Mouse (Mus musculus): ENCODE data around the gene Rngtt. TPM values are rescaled to one million over a fixed set of nuclear protein-coding genes. Genes with fewer than 3 reads are reported as not detected.
"Not testable (repeated sequence)": the region's sequence is repeated elsewhere in the genome, so short reads cannot be mapped to it uniquely, and the experiment has no call there.

Gene Rngtt
- polyA plus RNA-seq, 1 experiment from 2014 or later, result 28.3 TPM

DNA sequence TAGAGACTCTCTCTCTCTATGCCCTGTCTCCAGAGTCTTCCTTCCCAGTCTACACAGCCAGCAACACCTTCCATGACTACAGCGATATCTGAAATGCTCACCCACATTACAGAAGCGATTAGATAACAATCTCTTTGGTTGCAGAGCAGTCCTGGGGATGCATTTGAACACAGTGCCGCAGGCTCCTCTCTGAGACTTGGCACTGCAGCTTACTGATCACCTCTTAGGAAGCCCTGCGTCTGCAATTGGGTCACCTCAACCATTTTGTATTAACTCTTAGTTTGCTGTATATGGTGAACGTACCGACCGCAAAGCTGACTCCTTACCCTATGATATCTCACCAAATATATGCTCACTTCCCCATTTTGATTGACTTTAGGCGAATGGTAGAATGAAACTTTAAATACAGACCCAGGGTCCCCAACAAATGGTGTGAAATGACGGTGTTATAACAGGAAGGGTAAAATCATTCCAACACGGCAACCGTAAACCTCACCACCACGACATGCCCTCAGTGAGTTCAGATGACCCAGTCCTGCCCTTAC, 20.9 kb upstream of the Rngtt start:
- H3K27ac ChIP-seq, result no peak overlapping the region
- 79% methylated on average over 12 of the region's 12 CpGs for WGBS
- H3K4me3 ChIP-seq, result no peak overlapping the region

DNA sequence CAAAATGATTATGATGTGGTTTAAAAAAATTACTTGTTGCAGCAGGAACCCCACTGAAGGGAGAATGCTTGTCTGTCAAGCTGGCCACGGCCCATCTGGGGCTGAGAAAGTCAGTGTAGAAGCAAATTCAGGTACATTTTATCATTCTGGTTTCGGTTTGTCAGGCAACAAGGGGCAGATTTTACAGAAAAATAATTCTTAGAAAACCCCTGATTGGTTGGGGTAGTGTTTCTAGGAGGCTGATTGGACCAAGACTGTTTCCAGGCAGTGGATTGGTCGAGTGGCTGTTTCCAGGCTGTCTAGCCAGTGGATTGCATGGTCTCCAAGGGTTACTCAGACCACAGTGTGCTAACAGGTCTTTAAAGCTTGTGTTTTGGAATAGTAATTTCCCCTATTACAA, 20.1 kb upstream of the Rngtt start, which contains the start of gene Pnrc1:
Gene Pnrc1, minus strand, starts transcription at position 162 of the 400 bp plus-strand sequence.
- no peak for DNase-seq (ENCODE audit: low spot score)
- Histone ChIP-seq H3K36me3 (no peaks in the 10 kb centered on the region), H3K4me1 (no peaks in the 10 kb centered on the region), H3K4me3 (no peak within 1 kb of the TSS), H3K27ac (no peak within 1 kb of the TSS), H3K27me3 (ENCODE audit: insufficient read depth, poor library complexity, severe bottlenecking) (no peaks in the 10 kb centered on the region; the same call in 1 of the 2 replicates), H3K9me3 (no peaks in the 10 kb centered on the region)
- 64% methylated on average over 3 of the region's 3 CpGs for WGBS

More for the DNA sequence above, 20.9 kb upstream of the Rngtt start:
- H3K27me3 ChIP-seq (ENCODE audit: insufficient read depth, poor library complexity, severe bottlenecking), result no peaks in the 10 kb centered on the region; the same call in 1 of the 2 replicates
- 0 out of 2 replicates have a peak, but pooled peaks cover 4% of the 10 kb centered on the region for H3K4me1 ChIP-seq
- no peak for DNase-seq (ENCODE audit: low spot score)
- H3K9me3 ChIP-seq, result no peaks in the 10 kb centered on the region
- H3K36me3 ChIP-seq, result no peaks in the 10 kb centered on the region

DNA sequence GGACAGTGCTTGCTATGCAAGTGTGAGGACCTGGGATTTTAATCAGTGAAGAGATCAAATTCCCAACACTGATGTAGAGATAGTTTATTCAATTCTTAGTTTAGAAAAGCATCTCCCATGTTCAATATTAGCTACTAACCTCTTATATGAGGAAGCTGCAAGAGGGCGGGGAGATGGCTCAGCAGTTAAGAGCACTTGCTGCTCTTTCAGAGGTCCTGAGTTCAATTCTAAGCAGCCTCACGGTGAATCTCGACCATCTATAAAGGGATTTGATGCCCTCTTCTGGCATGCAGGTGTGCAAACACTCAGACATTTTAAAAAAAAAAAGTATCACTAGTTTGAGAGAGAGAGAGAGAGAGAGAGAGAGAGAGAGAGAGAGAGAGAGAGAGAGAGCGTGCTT, 19.2 kb upstream of the Rngtt start:
- no peaks in the 10 kb centered on the region; the same call in 1 of the 2 replicates for H3K27me3 ChIP-seq (ENCODE audit: insufficient read depth, poor library complexity, severe bottlenecking)
- DNase-seq (ENCODE audit: low spot score), result no peak
- no peak overlapping the region for H3K4me3 ChIP-seq
- H3K36me3 ChIP-seq, result no peaks in the 10 kb centered on the region
- H3K27ac ChIP-seq, result no peak overlapping the region
- 61% methylated on average over 4 of the region's 4 CpGs for WGBS
- no peaks in the 10 kb centered on the region for H3K4me1 ChIP-seq
- H3K9me3 ChIP-seq, result no peaks in the 10 kb centered on the region

DNA sequence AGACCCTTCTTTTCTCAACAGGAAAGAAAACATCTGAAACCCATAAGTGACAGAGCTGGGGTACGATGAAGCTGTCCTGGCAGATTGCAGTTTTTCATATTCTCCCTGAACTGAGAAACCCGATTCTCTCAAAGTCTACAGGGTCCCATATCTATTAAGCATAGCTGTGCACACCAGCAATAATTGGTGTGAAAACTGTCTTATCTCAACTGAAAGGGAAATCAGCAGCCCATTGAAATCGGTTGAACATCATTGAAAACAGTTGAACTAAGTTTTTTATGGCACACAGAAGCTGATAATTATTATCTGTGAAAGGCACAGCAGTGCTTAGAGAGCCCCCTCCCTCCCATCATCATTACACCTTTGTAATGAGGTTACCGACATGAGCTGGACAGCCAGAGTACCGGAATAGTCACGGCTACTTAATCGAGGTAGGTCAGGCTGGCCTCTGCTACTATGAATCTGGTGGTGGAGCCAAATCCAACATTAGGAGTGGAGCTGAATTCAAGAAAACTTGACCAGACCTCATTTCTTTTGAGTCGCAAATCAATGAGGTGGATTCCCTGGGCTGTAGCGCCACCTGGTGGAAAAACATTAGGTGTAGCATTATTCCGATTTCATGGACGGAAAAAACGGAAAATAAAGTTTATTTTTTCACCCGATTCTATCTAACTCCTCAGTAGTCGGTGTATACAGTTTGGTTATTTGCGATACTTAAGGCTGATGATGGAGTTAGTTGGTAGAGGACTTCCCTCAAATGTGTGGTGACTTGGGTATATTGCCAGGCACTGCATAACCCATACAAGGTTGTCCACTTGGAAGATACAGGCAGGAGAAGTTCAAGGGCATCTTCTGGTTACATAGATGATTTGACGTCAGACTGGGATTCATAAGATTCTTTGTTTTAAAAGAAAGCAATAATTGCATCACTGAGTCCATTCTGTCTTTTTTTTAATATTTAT, 17.4 kb upstream of the Rngtt start:
- H3K9me3 ChIP-seq, result no peaks in the 10 kb centered on the region
- 22% methylated on average over 16 of the region's 16 CpGs for WGBS
- no peaks in the 10 kb centered on the region for H3K36me3 ChIP-seq
- DNase-seq (ENCODE audit: low spot score), result no peak
- H3K27me3 ChIP-seq (ENCODE audit: insufficient read depth, poor library complexity, severe bottlenecking), result no peaks in the 10 kb centered on the region; the same call in 1 of the 2 replicates
- no peaks in the 10 kb centered on the region for H3K4me1 ChIP-seq
- H3K4me3 ChIP-seq, result no peak overlapping the region; the same call in 1 of the 2 replicates
- no peak overlapping the region for H3K27ac ChIP-seq

DNA sequence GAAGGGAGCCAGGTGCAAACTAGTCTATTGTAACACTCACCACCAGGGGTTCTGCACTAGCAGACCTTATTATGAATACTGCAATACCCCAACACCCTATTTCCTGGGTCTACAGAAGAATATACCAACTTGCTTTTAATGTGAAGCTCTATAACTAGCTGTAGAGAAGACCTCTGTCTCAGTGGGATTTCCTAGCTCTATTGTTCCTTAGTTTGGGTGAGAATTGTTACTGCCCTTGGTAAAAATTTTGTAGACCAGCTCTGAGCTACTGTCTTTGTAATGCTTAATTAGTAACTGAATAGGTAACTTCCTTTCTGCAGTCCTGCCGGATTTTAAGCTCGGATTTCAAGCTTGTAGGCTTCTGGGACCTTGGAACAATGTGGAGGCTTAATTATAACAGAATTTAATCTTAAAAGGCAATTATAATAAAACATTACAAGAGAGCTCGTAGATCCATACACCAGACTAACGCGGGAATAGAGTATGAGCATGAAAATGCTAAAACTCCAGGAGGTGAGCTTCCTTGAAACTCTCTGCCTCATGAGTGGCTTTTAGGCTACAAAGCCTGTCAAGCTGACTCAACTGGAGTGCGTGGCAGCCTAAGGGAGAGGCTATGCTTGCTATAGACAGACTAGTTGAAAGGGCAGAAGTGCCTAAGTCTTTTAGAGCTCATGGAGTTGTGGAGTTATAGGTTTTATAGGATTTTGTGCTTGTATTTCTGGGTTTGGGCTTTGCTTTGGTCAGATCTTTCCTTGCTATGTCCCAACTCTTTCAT, 9.0 kb upstream of the Rngtt start:
- not testable (repeated sequence) for H3K36me3 ChIP-seq; H3K4me3 ChIP-seq; H3K9me3 ChIP-seq; H3K27me3 ChIP-seq (ENCODE audit: insufficient read depth, poor library complexity, severe bottlenecking); H3K27ac ChIP-seq; DNase-seq (ENCODE audit: low spot score); H3K4me1 ChIP-seq
- WGBS, result 85% methylated on average over 6 of the region's 6 CpGs

DNA sequence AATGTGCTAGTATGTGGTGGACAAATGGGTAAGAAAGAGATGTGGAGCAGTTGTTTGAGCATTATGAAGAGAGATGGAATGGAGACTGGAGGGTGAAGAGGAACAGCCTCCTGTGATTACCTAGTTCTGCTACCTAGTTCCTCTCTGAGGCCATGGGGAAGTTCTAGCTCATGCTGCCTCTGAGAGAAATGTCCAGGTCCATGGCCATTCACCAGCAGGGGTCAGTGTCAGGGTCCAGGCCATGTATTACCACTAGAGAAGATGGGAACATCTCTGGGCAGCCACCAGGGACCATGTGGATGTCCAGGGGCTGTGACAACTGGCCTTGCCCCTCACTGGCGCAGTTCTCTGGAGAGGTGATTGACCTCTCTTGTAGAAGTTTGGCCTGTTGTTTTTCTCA, 7.1 kb upstream of the Rngtt start:
- H3K4me3 ChIP-seq, result no peak overlapping the region
- peaks cover 7% of the 10 kb centered on the region for H3K9me3 ChIP-seq
- 83% methylated on average over 1 of the region's 1 CpGs for WGBS
- 0 out of 2 replicates have a peak, but pooled peaks cover 2% of the 10 kb centered on the region for H3K36me3 ChIP-seq
- no peak for DNase-seq (ENCODE audit: low spot score)
- H3K27me3 ChIP-seq (ENCODE audit: insufficient read depth, poor library complexity, severe bottlenecking), result no peaks in the 10 kb centered on the region
- H3K27ac ChIP-seq, result no peak overlapping the region
- H3K4me1 ChIP-seq, result no peaks in the 10 kb centered on the region

DNA sequence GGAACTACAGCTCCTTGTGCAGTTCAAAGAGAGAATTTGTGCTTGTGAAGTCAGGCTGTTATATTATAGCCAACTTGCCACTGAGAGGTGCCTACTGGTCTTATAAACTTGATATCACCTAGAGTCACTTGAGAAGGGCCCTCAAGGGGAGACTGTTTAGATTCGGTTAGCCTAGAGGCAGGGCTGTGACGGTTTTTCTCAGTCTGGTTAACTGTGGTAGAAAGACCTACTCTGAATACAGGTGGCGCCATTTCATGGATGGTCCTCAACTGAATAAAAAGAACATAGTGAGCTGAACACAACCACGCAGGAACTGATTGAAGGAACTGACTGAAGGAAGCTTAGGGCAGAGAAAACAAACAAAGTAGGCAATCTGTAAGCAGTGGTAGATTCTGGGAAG, 3.0 kb upstream of the Rngtt start:
- no peak for DNase-seq (ENCODE audit: low spot score)
- peaks cover 7% of the 10 kb centered on the region for H3K9me3 ChIP-seq
- 71% methylated on average over 4 of the region's 4 CpGs for WGBS
- no peak overlapping the region for H3K27ac ChIP-seq
- H3K4me3 ChIP-seq, result no peak overlapping the region
- 0 out of 2 replicates have a peak, but pooled peaks cover 2% of the 10 kb centered on the region for H3K36me3 ChIP-seq
- no peaks in the 10 kb centered on the region for H3K27me3 ChIP-seq (ENCODE audit: insufficient read depth, poor library complexity, severe bottlenecking)
- H3K4me1 ChIP-seq, result peaks cover 5% of the 10 kb centered on the region; the same call in 1 of the 2 replicates

DNA sequence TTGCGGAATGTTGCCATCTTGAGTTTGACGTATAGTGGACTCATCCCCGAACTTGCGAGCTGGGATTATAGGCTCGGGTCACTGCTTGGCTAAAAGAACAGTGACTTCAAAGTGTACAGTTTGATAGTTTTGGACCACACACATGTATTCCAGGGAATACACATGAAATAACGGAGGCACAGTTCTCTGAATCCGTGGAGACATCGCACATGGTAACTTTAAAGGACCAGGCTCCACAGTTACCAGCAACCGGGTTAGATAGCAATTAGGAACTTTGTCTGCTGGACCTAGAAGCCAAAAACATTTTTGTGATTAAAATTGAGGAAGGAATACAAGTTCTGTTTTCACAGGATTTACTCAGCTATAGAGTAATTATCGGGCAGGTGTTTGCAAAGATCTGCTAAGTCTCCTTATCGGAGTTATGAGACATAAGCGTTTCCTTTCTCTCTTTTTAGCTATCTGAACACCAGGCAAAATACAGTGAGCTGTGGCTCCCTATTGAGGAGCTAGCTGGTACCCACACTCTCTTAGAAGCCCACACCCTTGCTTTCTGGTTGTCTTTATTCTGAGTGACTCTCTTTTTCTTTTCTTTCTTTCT, 828 bp downstream of the Rngtt start:
- no peaks in the 10 kb centered on the region for H3K9me3 ChIP-seq
- no peaks in the 10 kb centered on the region for H3K36me3 ChIP-seq
- no peak for DNase-seq (ENCODE audit: low spot score)
- WGBS, result 19% methylated on average over 12 of the region's 12 CpGs
- H3K4me1 ChIP-seq, result peaks cover 5% of the 10 kb centered on the region; the same call in 1 of the 2 replicates
- H3K27ac ChIP-seq, result peak overlapping the region; percentile 92; the same call in 1 of the 2 replicates
- peak overlapping the region; percentile 84 for H3K4me3 ChIP-seq
- no peaks in the 10 kb centered on the region for H3K27me3 ChIP-seq (ENCODE audit: insufficient read depth, poor library complexity, severe bottlenecking)

DNA sequence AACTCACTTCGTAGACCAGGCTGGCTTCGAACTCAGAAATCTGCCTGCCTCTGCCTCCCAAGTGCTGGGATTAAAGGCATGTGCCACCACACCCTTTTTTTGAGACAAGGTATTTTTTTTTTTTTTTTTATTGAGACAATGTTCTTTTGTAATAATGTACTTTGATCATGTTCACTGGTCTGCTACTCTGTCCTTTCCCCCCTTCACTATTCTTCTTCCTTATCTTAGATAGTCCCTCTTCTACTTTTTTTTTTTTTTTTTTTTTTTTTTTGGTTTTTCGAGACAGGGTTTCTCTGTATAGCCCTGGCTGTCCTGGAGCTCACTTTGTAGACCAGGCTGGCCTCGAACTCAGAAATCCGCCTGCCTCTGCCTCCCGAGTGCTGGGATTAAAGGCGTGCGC, 4.0 kb downstream of the Rngtt start:
- H3K27ac ChIP-seq; H3K9me3 ChIP-seq; H3K27me3 ChIP-seq (ENCODE audit: insufficient read depth, poor library complexity, severe bottlenecking); H3K36me3 ChIP-seq; H3K4me3 ChIP-seq; H3K4me1 ChIP-seq; DNase-seq (ENCODE audit: low spot score): not testable (repeated sequence)
- 93% methylated on average over 7 of the region's 8 CpGs for WGBS

DNA sequence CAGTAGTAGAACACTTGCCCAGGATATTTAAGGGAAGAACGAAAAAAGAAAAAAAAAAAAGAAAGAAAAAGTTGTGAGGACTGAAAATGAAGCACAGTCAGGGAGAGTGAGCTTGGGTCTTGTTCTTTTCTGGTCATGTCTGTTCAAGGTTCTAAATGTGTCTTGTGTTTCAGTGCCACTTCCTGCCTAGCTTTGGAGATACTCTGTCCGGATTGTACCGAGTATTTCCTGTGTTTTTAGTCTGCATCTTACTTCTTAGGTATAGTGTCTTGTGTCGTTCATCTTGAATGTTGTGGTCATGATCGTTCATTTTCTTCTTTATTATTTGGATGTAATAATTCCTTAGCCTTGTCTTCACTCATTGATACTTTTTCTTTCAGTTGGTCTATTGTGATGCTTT, 5.7 kb downstream of the Rngtt start:
- 74% methylated on average over 5 of the region's 5 CpGs for WGBS
- Histone ChIP-seq H3K36me3 (0 out of 2 replicates have a peak, but pooled peaks cover 4% of the 10 kb centered on the region), H3K27me3 (ENCODE audit: insufficient read depth, poor library complexity, severe bottlenecking) (no peaks in the 10 kb centered on the region), H3K9me3 (no peaks in the 10 kb centered on the region), H3K27ac (no peak overlapping the region), H3K4me3 (no peak overlapping the region), H3K4me1 (peaks cover 5% of the 10 kb centered on the region; the same call in 1 of the 2 replicates)
- DNase-seq (ENCODE audit: low spot score), result no peak

DNA sequence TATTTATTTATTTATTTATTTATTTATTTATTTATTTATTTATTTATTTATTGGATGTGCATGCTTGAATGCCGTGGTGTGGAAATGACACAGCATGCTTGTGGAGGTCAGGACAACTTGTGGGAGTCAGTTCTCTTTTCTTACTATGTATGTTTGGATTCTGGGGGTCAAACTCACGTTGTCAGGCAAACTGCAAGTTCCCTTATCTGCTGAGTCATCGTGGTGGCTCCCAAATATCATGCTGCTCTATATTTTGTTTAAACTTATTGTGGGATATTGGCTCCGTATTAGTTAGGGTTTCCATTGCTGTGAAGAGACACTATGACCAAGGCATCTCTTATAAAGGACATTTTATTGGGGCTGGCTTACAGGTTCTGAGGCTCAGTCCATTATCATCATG, 21.0 kb downstream of the Rngtt start:
- DNase-seq (ENCODE audit: low spot score), result no peak
- Histone ChIP-seq H3K27me3 (ENCODE audit: insufficient read depth, poor library complexity, severe bottlenecking) (no peaks in the 10 kb centered on the region), H3K4me1 (no peaks in the 10 kb centered on the region), H3K4me3 (no peak overlapping the region), H3K27ac (no peak overlapping the region), H3K36me3 (peaks cover 63% of the 10 kb centered on the region), H3K9me3 (no peaks in the 10 kb centered on the region)
- 88% methylated on average over 4 of the region's 4 CpGs for WGBS

DNA sequence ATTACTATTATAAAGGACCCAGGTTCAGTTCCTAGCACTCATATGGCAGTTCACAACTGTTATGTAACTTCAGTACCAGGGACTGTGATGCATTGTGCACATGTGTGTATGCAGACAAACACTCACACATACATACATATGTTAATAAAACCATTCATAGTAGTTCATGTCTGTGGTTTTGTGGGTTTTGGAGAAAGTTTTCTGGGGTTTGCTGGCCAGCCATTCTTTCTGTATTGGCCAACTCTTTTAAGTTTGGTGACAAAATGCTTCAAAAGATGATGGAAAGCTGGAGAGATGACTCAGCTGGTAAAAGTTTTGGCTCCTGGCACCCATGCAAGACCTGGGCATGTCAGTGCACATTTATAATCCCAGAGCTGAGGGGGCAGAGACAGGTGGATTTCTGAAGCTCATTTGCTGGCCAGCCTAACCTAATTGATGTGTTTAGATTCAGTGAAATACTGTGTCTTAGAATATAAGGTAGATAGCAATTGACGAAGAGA, 22.9 kb downstream of the Rngtt start:
- Histone ChIP-seq H3K27ac (no peak overlapping the region), H3K4me3 (no peak overlapping the region), H3K36me3 (peaks cover 63% of the 10 kb centered on the region), H3K27me3 (ENCODE audit: insufficient read depth, poor library complexity, severe bottlenecking) (no peaks in the 10 kb centered on the region), H3K4me1 (no peaks in the 10 kb centered on the region), H3K9me3 (no peaks in the 10 kb centered on the region)
- no peak for DNase-seq (ENCODE audit: low spot score)
- 96% methylated on average over 1 of the region's 1 CpGs for WGBS
